ENCODE assay signal across 22 mouse cellular contexts in the genomic region with DNA sequence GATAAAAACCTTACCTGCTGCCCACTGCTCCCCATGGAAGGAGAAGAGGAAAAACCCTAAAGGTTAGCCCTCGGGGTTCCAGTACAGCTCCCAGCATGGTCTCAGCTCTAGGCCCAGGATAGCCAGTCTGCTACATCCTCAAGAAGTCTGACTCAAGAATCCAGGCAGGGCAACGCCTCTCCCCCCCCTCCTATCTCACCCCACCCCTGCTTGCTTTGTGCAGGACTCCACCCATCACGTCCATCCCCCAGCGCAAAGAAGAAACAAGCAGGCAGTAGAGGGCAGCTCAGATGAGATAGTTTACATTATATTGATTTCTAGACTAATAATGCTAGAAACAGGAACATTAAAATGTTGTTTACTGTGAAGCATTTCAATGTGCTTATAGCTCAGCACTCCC. TPM values are rescaled to one million over a fixed set of nuclear protein-coding genes. Genes with fewer than 3 reads are reported as not detected.
A peak's percentile ranks its signal among the peaks of the same experiment; 100 is the strongest.
DNase-seq lines count a peak whose midpoint lies in the region; ATAC-seq and TF ChIP-seq lines count a peak whose summit lies in the region.
"Had no signal": no experiment of that assay in that cellular context is flagged by ENCODE, and none has a peak within 500 bp of the region (broad histone marks: within the 10 kb centered on the region; RNA-seq: fewer than 3 reads in every experiment).

No protein-coding gene starts in this region.

- TF ChIP-seq POLR2A in kidney, adult 2 months (IDR thresholded peaks at IDR 0.05; ENCODE audit: low read depth, low read length): no peak

- in situ Hi-C loops in ES-E14 (cut with MboI; ENCODE audit: low sequenced_read_pairs in 2 of 2, unreplicated experiment in 2 of 2): no loop called here

- intact Hi-C loops in gastrocnemius, adult 2 months (cut with DNase I): no loop called here

- TF ChIP-seq CTCF in kidney, adult 2 months (conservative IDR thresholded peaks at IDR 0.05; ENCODE audit: insufficient read depth, insufficient read length, low read depth, low read length): no peak
- no peak for TF ChIP-seq CTCF in gastrocnemius, adult 2 months (IDR thresholded peaks at IDR 0.05)

- H3K4me1 ChIP-seq in lung, embryonic 16.5 days (replicated peaks; ENCODE audit: control insufficient read depth, insufficient read depth, low read length): no peaks in the 10 kb centered on the region
- H3K4me1 ChIP-seq in ES-E14 (ENCODE audit: control insufficient read depth in 2 of 2, insufficient read depth in 2 of 2, low read length in 2 of 2, poor library complexity in 1 of 2): peaks cover 8 to 10% of the 10 kb centered on the region in 2 experiments
- no peaks in the 10 kb centered on the region for H3K4me1 ChIP-seq in kidney, adult 2 months (ENCODE audit: control insufficient read depth, insufficient read depth, low read length)
- H3K4me1 ChIP-seq in limb, embryonic 10.5 days: no peaks in the 10 kb centered on the region
- H3K4me1 ChIP-seq: forebrain, embryonic 15.5 days; liver, embryonic 15.5 days had no signal

- no peak overlapping the region for H3K9ac ChIP-seq in lung, embryonic 16.5 days (ENCODE audit: low read length)
- no peak overlapping the region for H3K9ac ChIP-seq in ES-E14 (ENCODE audit: insufficient read depth, low read depth, low read length, poor library complexity, severe bottlenecking)
- H3K9ac ChIP-seq: forebrain, embryonic 15.5 days; liver, embryonic 15.5 days had no signal

- peak; percentile 47; the same call in 1 of the 2 replicates for ATAC-seq in lung, embryonic 16.5 days (ENCODE audit: low read depth)
- ATAC-seq in common myeloid progenitor, adult 5-6 weeks (replicated peaks; ENCODE audit: low read depth, poor library complexity, severe bottlenecking): peak; percentile 47; the same call in 1 of the 2 replicates
- ATAC-seq: forebrain, embryonic 15.5 days; hindbrain, postnatal 0 days had no signal

- no peak overlapping the region for H3K27ac ChIP-seq in lung, embryonic 16.5 days (ENCODE audit: low read length)
- peak overlapping the region; percentile 37; the same call in 1 of the 2 replicates for H3K27ac ChIP-seq in ES-E14 (ENCODE audit: insufficient read depth, low read depth, low read length, poor library complexity, severe bottlenecking)
- no peak overlapping the region for H3K27ac ChIP-seq in kidney, adult 2 months (ENCODE audit: insufficient read depth, low read depth, low read length)
- H3K27ac ChIP-seq in gastrocnemius, adult 2 months: no peak overlapping the region
- no peak overlapping the region for H3K27ac ChIP-seq in limb, embryonic 10.5 days
- H3K27ac ChIP-seq: forebrain, embryonic 15.5 days; hindbrain, postnatal 0 days; liver, embryonic 15.5 days had no signal

- 27% methylated on average over 4 of the region's 4 CpGs for WGBS in lung, embryonic 16.5 days
- WGBS in kidney, adult 2 months: 45% methylated on average over 4 of the region's 4 CpGs
- 40% methylated on average over 4 of the region's 4 CpGs for WGBS in limb, embryonic 10.5 days

- no peak overlapping the region for H3K4me3 ChIP-seq in lung, embryonic 16.5 days (ENCODE audit: low read length)
- H3K4me3 ChIP-seq in ES-E14 (ENCODE audit: insufficient read depth in 1 of 2, low read depth in 1 of 2, low read length in 2 of 2, poor library complexity in 1 of 2, severe bottlenecking in 1 of 2): no peak overlapping the region
- H3K4me3 ChIP-seq in kidney, adult 2 months (ENCODE audit: insufficient read depth, low read depth, low read length): no peak overlapping the region
- no peak overlapping the region for H3K4me3 ChIP-seq in gastrocnemius, adult 2 months
- H3K4me3 ChIP-seq in limb, embryonic 10.5 days: no peak overlapping the region
- H3K4me3 ChIP-seq: forebrain, embryonic 15.5 days; liver, embryonic 15.5 days had no signal

- no peaks in the 10 kb centered on the region for H3K9me3 ChIP-seq in lung, embryonic 16.5 days (ENCODE audit: control insufficient read depth, low read length)
- H3K9me3 ChIP-seq in ES-E14 (ENCODE audit: control insufficient read depth, insufficient read depth, low read depth, low read length): no peaks in the 10 kb centered on the region
- no peaks in the 10 kb centered on the region for H3K9me3 ChIP-seq in limb, embryonic 10.5 days (replicated peaks)
- H3K9me3 ChIP-seq: forebrain, embryonic 15.5 days; G1E; liver, embryonic 15.5 days had no signal

- no peaks in the 10 kb centered on the region for H3K36me3 ChIP-seq in lung, embryonic 16.5 days (ENCODE audit: control insufficient read depth, insufficient read depth, low read length)
- H3K36me3 ChIP-seq in ES-E14 (ENCODE audit: control insufficient read depth, insufficient read depth, low read length, poor library complexity, severe bottlenecking): no peaks in the 10 kb centered on the region
- no peaks in the 10 kb centered on the region for H3K36me3 ChIP-seq in kidney, adult 2 months (ENCODE audit: control insufficient read depth, insufficient read depth, low read length)
- H3K36me3 ChIP-seq in limb, embryonic 10.5 days: no peaks in the 10 kb centered on the region
- H3K36me3 ChIP-seq: forebrain, embryonic 15.5 days; G1E; liver, embryonic 15.5 days had no signal

- no peaks in the 10 kb centered on the region for H3K27me3 ChIP-seq in lung, embryonic 16.5 days (ENCODE audit: control insufficient read depth, insufficient read depth, low read depth, low read length)
- no peaks in the 10 kb centered on the region for H3K27me3 ChIP-seq in kidney, adult 2 months (replicated peaks; ENCODE audit: control insufficient read depth, insufficient read depth, low read length)
- H3K27me3 ChIP-seq in limb, embryonic 10.5 days (ENCODE audit: low read depth, poor library complexity, severe bottlenecking): no peaks in the 10 kb centered on the region
- H3K27me3 ChIP-seq: forebrain, embryonic 15.5 days; liver, embryonic 15.5 days had no signal

- no peak overlapping the region for H3K4me2 ChIP-seq in lung, embryonic 16.5 days (ENCODE audit: low read depth, low read length)
- H3K4me2 ChIP-seq: forebrain, embryonic 15.5 days; liver, embryonic 15.5 days had no signal

- no peak for DNase-seq in lung, postnatal 25 days (ENCODE audit: low spot score)
- peak; percentile 54 for DNase-seq in ES-E14 (ENCODE audit: low read depth, low spot score)
- DNase-seq in kidney, adult 2 months: no peak
- DNase-seq in gastrocnemius, adult 2 months: no peak
- DNase-seq in limb, embryonic 10.5 days (ENCODE audit: low spot score): no peak
- DNase-seq: adrenal gland, adult 8-10 months; cerebellum, adult 9-11 months; kidney, adult 18-20 months; kidney, postnatal 10 days; midbrain, embryonic 14.5 days; thymus, postnatal 36 days had no signal

TF ChIP-seq in ES-E14, 5 proteins besides CTCF, POLR2A, EP300 and RAD21:
- TF ChIP-seq HCFC1 (IDR thresholded peaks at IDR 0.05; ENCODE audit: borderline replicate concordance, insufficient read depth, low read length): no peak
- TF ChIP-seq ZC3H11A (IDR thresholded peaks at IDR 0.05; ENCODE audit: borderline replicate concordance, low read depth, low read length): no peak
- no peak for TF ChIP-seq MAFK (IDR thresholded peaks at IDR 0.05; ENCODE audit: insufficient read depth, low read depth, low read length)

RNA-seq across cellular contexts. Expression of a gene that starts 34.5 kb away (rescaled TPM):
- polyA plus RNA-seq in lung, embryonic 16.5 days (2015; fragmentation: Nextera tagmentation; extraction: Ambion mirVana): 0.94 and 1.6 TPM in 2 replicates
- 1.1 and 1.5 TPM in 2 replicates for total RNA-seq in ES-E14 (2012; rRNA removed)
- total RNA-seq in common myeloid progenitor, adult 5-6 weeks (2017): 2.6 and 5.2 TPM in 2 replicates
- 0.38 and 1.1 TPM in 2 replicates for polyA plus RNA-seq in kidney, adult 2 months (2012; rRNA removed)
- under 1 TPM; 0.08 to 0.66 TPM for total RNA-seq in gastrocnemius, adult 2 months (2021)
- polyA plus RNA-seq in limb, embryonic 10.5 days (2016; fragmentation: Nextera tagmentation; extraction: Ambion mirVana): 0.04 TPM in 1 of 2 replicates, not detected in the other
- polyA plus RNA-seq: G1E had no signal

RNA-seq across cellular contexts. Expression of a gene that starts 38.5 kb away (rescaled TPM):
- 0.45 and 0.80 TPM in 2 replicates for polyA plus RNA-seq in lung, embryonic 16.5 days (2015; fragmentation: Nextera tagmentation; extraction: Ambion mirVana)
- 0.45 and 0.95 TPM in 2 replicates for total RNA-seq in ES-E14 (2012; rRNA removed)
- total RNA-seq in common myeloid progenitor, adult 5-6 weeks (2017): not detected in 2 replicates
- 0.22 and 0.41 TPM in 2 replicates for polyA plus RNA-seq in kidney, adult 2 months (2012; rRNA removed)
- total RNA-seq in gastrocnemius, adult 2 months (2021): not detected
- polyA plus RNA-seq in limb, embryonic 10.5 days (2016; fragmentation: Nextera tagmentation; extraction: Ambion mirVana): not detected in 2 replicates
- total RNA-seq: G1E; gastrocnemius, postnatal 4 days; hematopoietic stem cell, adult 5-6 weeks; hindbrain, postnatal 0 days; layer of hippocampus, postnatal 25 days; megakaryocyte, adult 5-6 weeks had no signal
- polyA plus RNA-seq: C2C12; G1E; liver, embryonic 15.5 days had no signal

RNA-seq across cellular contexts. Expression of a gene that starts 59.9 kb away (rescaled TPM):
- polyA plus RNA-seq in lung, embryonic 16.5 days (2015; fragmentation: Nextera tagmentation; extraction: Ambion mirVana): 8.5 and 9.8 TPM in 2 replicates
- total RNA-seq in ES-E14 (2012; rRNA removed): 2.4 and 3.2 TPM in 2 replicates
- 2.8 and 5.2 TPM in 2 replicates for total RNA-seq in common myeloid progenitor, adult 5-6 weeks (2017)
- 6.2 and 6.5 TPM in 2 replicates for polyA plus RNA-seq in kidney, adult 2 months (2012; rRNA removed)
- total RNA-seq in gastrocnemius, adult 2 months (2021): 1 to 10 TPM; 3.3 to 4.4 TPM
- 10.3 and 11.5 TPM in 2 replicates for polyA plus RNA-seq in limb, embryonic 10.5 days (2016; fragmentation: Nextera tagmentation; extraction: Ambion mirVana)
